Mouse (Mus musculus): ENCODE measurements around the gene Ap4b1.
"Not testable (repeated sequence)": the region's sequence is repeated elsewhere in the genome, so short reads cannot be mapped to it uniquely, and the experiment has no call there.

Ap4b1 gene

DNA sequence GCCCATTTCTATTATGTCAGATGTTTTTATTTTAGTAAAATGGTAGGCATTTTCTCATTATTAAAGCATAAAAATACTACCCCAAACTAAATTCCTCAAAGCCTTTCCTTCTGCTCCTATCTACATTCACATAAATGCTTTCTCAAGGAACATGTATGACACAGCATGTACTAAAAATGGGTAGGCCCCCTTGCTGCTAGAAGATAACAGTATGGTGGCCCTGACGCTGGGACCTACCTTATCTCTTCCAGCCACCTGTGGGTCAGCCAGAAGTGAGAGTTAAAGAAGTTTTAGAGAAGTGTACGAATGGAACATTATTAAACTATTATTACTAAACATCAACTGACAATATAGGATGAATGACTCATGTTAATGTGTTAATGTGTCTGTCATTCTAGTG lies 9.8 kb upstream of the Ap4b1 start:
- DNase-seq (ENCODE audit: low spot score in 2 of 2), result peak in 1 of 2 experiments; percentile 36

DNA sequence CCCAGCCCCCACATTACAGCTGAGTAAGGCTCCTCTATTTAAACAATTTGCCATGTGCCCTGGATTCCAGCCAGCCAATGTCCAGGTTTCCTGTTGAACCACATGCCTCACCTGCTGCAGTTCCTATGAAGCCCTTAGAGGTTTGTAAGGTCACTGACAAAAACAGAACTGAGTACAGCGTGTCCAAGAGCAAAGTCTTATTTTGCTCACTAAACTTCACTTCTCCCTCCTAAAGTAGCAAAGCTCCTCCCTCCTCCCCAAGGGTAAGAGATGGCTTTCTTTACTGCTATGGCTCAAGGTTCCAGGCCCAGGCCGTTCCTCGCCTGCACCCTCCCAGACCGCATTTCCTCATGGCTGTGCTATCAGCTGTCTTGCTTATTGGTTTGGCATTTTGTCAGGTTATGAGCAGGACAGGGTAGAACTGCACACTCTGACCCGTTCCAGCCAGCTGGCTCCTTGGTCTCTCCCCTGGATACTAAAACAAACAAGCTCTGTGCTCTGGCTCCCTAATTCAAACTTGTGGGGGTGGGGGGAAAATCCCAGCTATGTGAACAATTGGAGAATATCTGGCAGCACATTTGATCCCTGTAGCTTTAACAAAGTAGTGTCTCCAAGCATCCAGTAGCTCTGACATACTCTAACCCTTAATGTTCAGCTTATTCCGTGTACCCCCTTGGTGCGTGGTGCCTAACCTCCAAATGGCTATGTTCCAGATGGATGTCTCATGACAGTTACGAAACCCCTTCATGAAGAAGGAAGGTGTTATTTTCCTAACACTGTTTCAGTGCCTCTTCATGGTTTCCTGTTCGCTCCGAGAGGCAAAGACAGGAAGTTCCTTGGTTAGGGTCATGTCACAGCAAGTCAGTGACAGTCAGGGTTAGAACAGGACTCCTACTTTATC lies 7.4 kb upstream of the Ap4b1 start:
- peak; percentile 36 to 47 for DNase-seq (ENCODE audit: low spot score in 2 of 2)

- no peak for DNase-seq (ENCODE audit: low spot score in 2 of 2)
These were observed 6.5 kb upstream of the Ap4b1 start for GRCm38 (mm10) chr3:103802861-103803260.

DNA sequence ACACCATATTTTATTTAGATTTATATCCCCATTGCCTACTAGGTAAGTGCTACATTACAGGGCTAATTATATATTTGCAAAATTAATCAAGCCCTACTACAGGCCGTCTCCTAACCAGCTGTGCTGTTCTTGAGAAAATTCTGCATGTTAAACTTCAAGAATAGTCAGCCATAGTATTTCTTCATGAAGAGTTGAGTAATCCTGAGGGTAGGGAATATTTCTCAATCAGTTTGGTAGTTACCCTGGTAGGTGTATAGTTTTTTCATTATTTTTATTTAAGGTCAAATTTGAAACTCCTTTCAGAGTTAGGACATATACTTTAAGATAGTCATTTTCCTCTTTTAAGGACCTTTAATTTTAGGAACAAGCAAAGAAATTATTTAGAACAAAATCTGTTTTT lies 3.6 kb upstream of the Ap4b1 start:
- no peak for DNase-seq (ENCODE audit: low spot score in 2 of 2)

- DNase-seq (ENCODE audit: low spot score in 2 of 2), result no peak
These were observed 455 bp downstream of the Ap4b1 start for GRCm38 (mm10) chr3:103809799-103810150.

DNA sequence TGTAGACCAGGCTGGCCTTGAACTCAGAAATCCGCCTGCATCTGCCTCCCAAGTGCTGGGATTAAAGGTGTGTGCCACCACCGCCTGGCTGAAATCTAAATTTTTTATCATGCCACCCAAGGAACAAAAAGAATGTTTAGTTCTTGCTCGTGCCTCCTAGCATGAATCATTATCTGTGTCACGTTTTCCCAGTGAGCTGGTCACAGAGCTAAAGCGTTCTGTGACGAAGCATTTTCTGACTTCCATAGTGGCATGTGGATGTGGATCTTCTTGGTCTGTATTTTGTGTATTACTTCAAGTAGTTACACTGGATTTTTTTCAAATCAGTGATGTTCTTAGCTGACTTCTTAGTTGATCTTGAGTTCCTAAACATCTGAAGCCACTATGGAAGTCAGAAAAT lies 1.6 kb downstream of the Ap4b1 start:
- no peak for DNase-seq (ENCODE audit: low spot score in 2 of 2)

DNA sequence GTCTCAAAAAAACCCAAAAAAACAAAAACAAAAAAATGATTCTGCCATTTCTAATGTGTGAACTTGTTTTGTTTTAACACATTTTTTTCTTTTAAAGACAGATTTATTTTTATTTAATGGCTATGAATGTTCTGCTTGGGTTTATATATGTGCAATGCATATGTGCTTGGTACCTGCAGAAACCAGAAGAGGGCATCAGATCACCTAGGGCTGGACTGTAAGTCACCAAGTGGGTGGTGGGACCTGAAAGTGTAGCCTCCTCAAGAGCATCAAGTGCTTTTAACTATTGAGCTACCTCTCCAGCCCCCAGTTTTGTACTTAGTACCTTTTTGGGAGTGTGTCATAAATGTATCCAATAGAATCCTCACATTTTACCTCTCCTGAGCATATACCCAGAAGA lies 18.2 kb downstream of the Ap4b1 start:
- no peak for DNase-seq (ENCODE audit: low spot score in 2 of 2)

DNA sequence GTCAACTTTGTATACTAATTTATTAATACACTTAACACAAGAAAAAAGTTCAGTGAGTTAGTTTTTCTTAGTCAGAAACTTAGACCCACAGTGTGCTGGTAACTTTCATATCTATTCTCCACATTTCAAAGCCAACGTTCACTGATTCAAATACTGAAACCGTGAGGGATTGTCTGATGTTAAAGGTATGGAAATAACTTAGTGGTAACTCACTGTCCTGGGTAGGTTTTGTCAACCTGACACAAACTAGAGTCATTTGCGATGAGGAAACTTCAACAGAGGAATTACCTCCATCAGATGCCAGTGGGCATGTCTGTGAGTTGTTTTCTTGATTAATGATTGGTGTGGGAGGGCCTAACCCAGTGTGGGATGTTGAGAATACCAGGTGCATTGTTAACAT lies 19.7 kb downstream of the Ap4b1 start:
- DNase-seq (ENCODE audit: low spot score in 2 of 2), result no peak

GRCm38 (mm10) chr3:103830681-103831080 lies 21.4 kb downstream of the Ap4b1 start:
- DNase-seq (ENCODE audit: low spot score in 2 of 2), result not testable (repeated sequence)

GRCm38 (mm10) chr3:103831146-103831545 lies 21.8 kb downstream of the Ap4b1 start:
- no peak for DNase-seq (ENCODE audit: low spot score in 2 of 2)

GRCm38 (mm10) chr3:103832426-103832825 lies 23.1 kb downstream of the Ap4b1 start, which contains the start of gene Bcl2l15:
Gene Bcl2l15, plus strand, starts transcription at chr3:103832601.
- no peak for DNase-seq (ENCODE audit: low spot score in 2 of 2)

DNA sequence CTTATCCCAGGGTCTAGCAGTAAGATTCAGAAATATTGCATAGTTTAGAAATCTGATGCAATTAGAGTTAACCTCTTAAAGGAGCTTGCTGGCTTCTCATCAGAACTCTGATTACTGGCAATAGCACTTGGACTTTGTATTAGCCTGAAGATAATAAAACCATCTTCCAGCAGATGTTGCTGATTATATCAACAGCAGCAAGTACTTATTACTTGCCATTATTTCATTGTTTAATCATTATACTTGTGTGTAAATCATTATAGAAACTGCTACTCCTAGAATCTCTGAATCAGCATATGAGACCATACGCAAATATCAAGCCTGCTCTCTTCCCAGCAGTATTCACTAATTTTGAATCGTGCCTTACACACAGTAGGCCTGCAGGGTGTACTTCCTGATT lies 24.7 kb downstream of the Ap4b1 start:
- no peak for DNase-seq (ENCODE audit: low spot score in 2 of 2)

GRCm38 (mm10) chr3:103835272-103835950 lies 26.1 kb downstream of the Ap4b1 start:
- no peak for DNase-seq (ENCODE audit: low spot score in 2 of 2)

GRCm38 (mm10) chr3:103835951-103836310 lies 26.6 kb downstream of the Ap4b1 start:
- no peak for DNase-seq (ENCODE audit: low spot score in 2 of 2)

GRCm38 (mm10) chr3:103836453-103836852 lies 27.1 kb downstream of the Ap4b1 start:
- DNase-seq (ENCODE audit: low spot score in 2 of 2), result no peak

- no peak for DNase-seq (ENCODE audit: low spot score in 2 of 2)
These were observed 30.4 kb downstream of the Ap4b1 start for GRCm38 (mm10) chr3:103839711-103840110.

- not testable (repeated sequence) for DNase-seq (ENCODE audit: low spot score in 2 of 2)
These were observed 30.9 kb downstream of the Ap4b1 start for GRCm38 (mm10) chr3:103840195-103840594.

GRCm38 (mm10) chr3:103840946-103841345 lies 31.6 kb downstream of the Ap4b1 start:
- DNase-seq (ENCODE audit: low spot score in 2 of 2), result not testable (repeated sequence)

DNA sequence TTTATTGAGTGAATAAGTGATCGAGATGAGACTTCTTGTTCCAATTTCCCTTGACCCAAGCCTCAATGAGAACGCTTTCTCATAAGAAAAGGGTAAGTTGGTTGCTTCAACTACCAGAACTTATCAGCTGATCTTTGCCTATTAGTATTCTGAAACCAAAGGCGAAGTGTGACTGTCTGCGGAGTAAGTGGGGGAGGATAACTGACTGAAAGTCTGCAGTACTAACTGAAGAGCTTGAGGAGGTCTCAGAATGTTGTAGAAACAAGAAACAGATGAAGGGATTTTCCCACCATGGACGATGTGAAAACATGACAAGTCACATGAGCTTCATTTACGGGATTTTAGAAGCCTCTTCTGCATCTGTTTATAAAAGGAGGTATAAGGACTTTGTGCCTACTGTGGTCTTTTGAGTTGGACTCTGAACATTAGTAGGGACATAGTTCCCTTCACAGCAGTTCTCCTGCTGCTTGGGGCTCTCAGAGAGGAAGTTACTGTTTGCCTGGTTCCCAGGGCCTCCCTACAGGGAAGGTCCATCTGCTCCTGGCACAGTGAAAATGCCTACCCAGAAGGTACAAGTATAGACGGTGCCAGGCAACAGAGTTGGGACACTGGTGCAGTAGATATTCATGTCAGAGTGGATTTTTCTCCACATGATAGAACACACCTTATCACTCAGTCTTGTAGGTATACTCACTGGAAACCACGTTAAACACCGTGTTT lies 41.5 kb downstream of the Ap4b1 start:
- no peak for DNase-seq (ENCODE audit: low spot score in 2 of 2)

DNA sequence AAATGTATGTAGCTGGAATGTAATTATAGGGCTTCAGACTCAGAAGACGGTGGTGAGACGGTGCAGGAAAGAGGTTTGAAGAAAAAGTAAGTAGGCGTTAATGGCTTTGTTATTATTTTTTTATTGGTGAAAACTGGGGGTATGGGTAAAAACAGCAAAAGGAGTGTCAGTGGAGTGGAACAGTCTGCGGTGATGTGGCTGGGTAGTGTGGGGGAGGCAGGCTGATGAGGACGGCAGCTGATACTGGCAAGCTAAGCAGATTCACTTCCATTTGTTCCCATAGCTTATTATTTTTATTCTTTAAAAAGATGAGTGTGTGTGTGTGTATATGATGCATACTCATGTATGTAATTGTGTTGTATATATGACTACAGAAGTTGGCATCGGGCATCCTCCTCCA lies 42.2 kb downstream of the Ap4b1 start:
- no peak for DNase-seq (ENCODE audit: low spot score in 2 of 2)

- DNase-seq (ENCODE audit: low spot score in 2 of 2), result no peak
These were observed 42.6 kb downstream of the Ap4b1 start for GRCm38 (mm10) chr3:103851882-103852281.

GRCm38 (mm10) chr3:103852565-103853299 lies 43.4 kb downstream of the Ap4b1 start:
- DNase-seq (ENCODE audit: low spot score in 2 of 2), result peak; percentile 33 to 64

All from spleen, postnatal 14 days (tissue).